In genomic region chr16:8997250-8997649, GRCm38 (mm10) we compare ENCODE assay signal across 13 mouse cellular contexts.
"Had no signal": no experiment of that assay in that cellular context is flagged by ENCODE, and none has a peak within 500 bp of the region (broad histone marks: within the 10 kb centered on the region; RNA-seq: fewer than 3 reads in every experiment).

No protein-coding gene starts in this region.

- H3K27me3 ChIP-seq: limb, embryonic 13.5 days; neural tube, embryonic 12.5 days had no signal

- H3K36me3 ChIP-seq: limb, embryonic 13.5 days; neural tube, embryonic 12.5 days had no signal

- DNase-seq: kidney, adult 11 months; kidney, adult 9 months; kidney, postnatal 36 days; left cerebral cortex, postnatal 4 days; lung, adult 18-20 months; right cerebral cortex, adult 18-20 months; right cerebral cortex, postnatal 25 days; thymus, postnatal 36 days had no signal

- H3K9ac ChIP-seq: limb, embryonic 13.5 days; liver, embryonic 14.5 days; neural tube, embryonic 12.5 days had no signal

- H3K4me3 ChIP-seq: limb, embryonic 13.5 days; myocyte; neural tube, embryonic 12.5 days had no signal

- H3K4me2 ChIP-seq: limb, embryonic 13.5 days; neural tube, embryonic 12.5 days had no signal

- H3K4me1 ChIP-seq: limb, embryonic 13.5 days; neural tube, embryonic 12.5 days had no signal

- H3K27ac ChIP-seq: kidney, postnatal 0 days; limb, embryonic 13.5 days; liver, embryonic 14.5 days; neural tube, embryonic 12.5 days had no signal

- H3K9me3 ChIP-seq: limb, embryonic 13.5 days; neural tube, embryonic 12.5 days had no signal
